Mouse (Mus musculus) liver, adult 2 months (tissue): ENCODE measurements around the gene Gm20696. TPM values are rescaled to one million over a fixed set of nuclear protein-coding genes. Genes with fewer than 3 reads are reported as not detected.

Experiments used
- DNase-seq: peaks from one replicate; pipeline ENCODE4 v3.0.0-alpha.2; 2011; ENCODE audit warnings: low read depth, low spot score; ENCODE audit errors: extremely low read depth
- H3K27ac ChIP-seq: fragments of 200-500 bp; replicated peaks from 2 replicates; pipeline ENCODE4 v1.5.1; 2012; ENCODE audit warnings: low read depth, mild to moderate bottlenecking, control low read depth, inconsistent platforms, low read length; ENCODE audit not compliant: insufficient read depth
- H3K27me3 ChIP-seq: fragments of 200-500 bp; 2 replicates; pipeline ENCODE4 v1.6.1; 2012; ENCODE audit warnings: mild to moderate bottlenecking, moderate library complexity, low read length, inconsistent platforms; ENCODE audit not compliant: control insufficient read depth, insufficient read depth
- H3K36me3 ChIP-seq: fragments of 200-500 bp; 2 replicates; pipeline ENCODE4 v1.6.1; 2012; ENCODE audit warnings: low read length, inconsistent platforms; ENCODE audit not compliant: control insufficient read depth, insufficient read depth
- H3K4me1 ChIP-seq: fragments of 200-500 bp; 2 replicates; pipeline ENCODE4 v1.6.1; 2011; ENCODE audit warnings: low read length; ENCODE audit not compliant: control insufficient read depth, insufficient read depth
- H3K4me3 ChIP-seq: fragments of 200-500 bp; 2 replicates; pipeline ENCODE4 v1.5.1; 2011; ENCODE audit warnings: low read depth, mild to moderate bottlenecking, control low read depth, low read length, moderate library complexity; ENCODE audit not compliant: insufficient read depth
- H3K79me2 ChIP-seq: fragments of 200-500 bp; 2 replicates; pipeline ENCODE4 v1.6.1; 2012; ENCODE audit warnings: inconsistent platforms, mild to moderate bottlenecking, low read length, moderate library complexity; ENCODE audit not compliant: control insufficient read depth, insufficient read depth
- H3K9ac ChIP-seq: fragments of 200-500 bp; 2 replicates; pipeline ENCODE4 v1.6.1; 2012; ENCODE audit warnings: low read depth, mild to moderate bottlenecking, control low read depth, inconsistent platforms, low read length
- CTCF ChIP-seq: fragments of 200-500 bp; IDR thresholded peaks from 2 replicates; pipeline ENCODE4 v1.5.1; 2011; ENCODE audit warnings: low read depth, low read length, control low read depth
- POLR2A ChIP-seq: fragments of 200-500 bp; IDR thresholded peaks from 2 replicates; pipeline ENCODE4 v1.6.1; 2011; ENCODE audit warnings: low read length, control low read depth; ENCODE audit not compliant: insufficient read depth; ENCODE audit errors: extremely low read depth
- WGBS: fragments of 180-500 bp; shearing (Covaris S2); methylation state at CpG from one replicate; pipeline ENCODE4 v1.1.7; 2018; 5-methylcytosine and 5-hydroxymethylcytosine counted together
- polyA plus RNA-seq: library from polyadenylated mRNA; depleted of rRNA; stranded (reverse); fragments of >200 nt; gene quantifications from 2 replicates; pipeline ENCODE4 v1.2.3, GENCODE M21; 2012
- total RNA-seq: library from RNA; depleted of rRNA; stranded (reverse); fragments of >200 nt; gene quantifications from 2 replicates; pipeline ENCODE4 v1.2.3, GENCODE M21; 2014

The Gm20696 gene
- total and polyA plus RNA-seq, 2 experiments: 0.26 to 6.5 TPM

DNA sequence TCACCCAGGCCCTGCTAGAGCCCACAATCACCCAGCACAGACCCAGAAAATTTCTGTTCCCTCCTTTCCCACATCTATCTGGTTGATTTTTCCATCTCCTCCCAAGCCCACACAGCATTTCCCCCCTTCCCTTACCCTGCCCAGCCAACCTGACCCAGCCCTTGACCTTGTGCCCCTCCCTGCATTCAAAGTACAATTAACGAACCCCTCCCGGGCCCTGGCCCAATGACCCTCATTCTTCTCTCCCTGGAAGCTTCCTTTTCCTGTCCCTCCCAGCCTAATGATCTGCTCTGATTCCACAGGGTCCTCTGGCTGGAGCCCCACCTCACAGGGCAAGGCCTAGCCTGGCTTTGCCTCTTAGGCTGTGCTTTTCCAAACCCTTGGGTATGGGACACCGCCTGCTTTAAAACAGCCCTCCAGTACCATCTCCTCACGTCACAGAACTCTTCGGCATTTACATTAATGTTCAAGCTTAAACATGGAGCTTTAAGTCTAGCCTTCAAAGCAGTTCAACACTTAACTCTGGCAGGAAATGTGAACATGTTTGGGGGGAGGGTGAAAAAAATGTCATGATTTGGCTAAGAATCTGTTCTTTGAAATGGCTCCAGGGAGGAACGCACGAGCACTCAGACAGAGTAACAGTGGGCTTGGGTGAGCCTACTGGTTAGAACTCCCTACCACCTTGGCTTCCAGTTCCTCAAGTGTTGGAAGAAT lies 287.4 kb downstream of the Gm20696 start:
- H3K79me2 ChIP-seq: no peaks in the 10 kb centered on the region; the same call in 1 of the 2 replicates
- no peak overlapping the region for H3K4me3 ChIP-seq
- no peak for DNase-seq
- H3K4me1 ChIP-seq: peaks cover 12% of the 10 kb centered on the region
- H3K27me3 ChIP-seq: no peaks in the 10 kb centered on the region
- TF ChIP-seq CTCF (no peak), POLR2A (no peak)
- no peak overlapping the region for H3K9ac ChIP-seq
- H3K27ac ChIP-seq: no peak overlapping the region
- WGBS: 74% methylated on average over 7 of the region's 7 CpGs
- no peaks in the 10 kb centered on the region for H3K36me3 ChIP-seq

DNA sequence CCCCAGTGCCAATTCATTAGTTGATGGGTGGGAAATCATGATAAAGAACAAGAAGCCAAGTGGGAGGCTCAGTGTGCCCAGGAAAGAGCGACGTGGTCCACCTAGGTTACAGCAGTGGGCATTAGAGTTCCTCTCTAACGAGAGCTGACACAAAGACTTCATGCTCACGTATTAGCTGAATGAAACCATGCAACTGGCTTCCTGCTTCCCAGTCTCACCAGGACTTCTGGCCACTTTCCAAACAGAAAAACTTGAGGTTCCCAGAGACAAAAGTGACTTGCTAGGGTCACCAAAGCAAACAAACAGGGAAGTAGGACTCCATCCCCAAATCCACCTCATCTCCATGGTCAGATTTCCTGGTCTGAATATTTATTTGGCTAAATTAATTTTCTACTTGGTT lies 288.9 kb downstream of the Gm20696 start:
- Histone ChIP-seq H3K27ac (no peak overlapping the region), H3K4me3 (no peak overlapping the region), H3K27me3 (no peaks in the 10 kb centered on the region), H3K79me2 (no peaks in the 10 kb centered on the region; the same call in 1 of the 2 replicates), H3K9ac (no peak overlapping the region), H3K36me3 (no peaks in the 10 kb centered on the region), H3K4me1 (peaks cover 12% of the 10 kb centered on the region)
- 78% methylated on average over 4 of the region's 4 CpGs for whole genome bisulfite sequencing
- DNase-seq: no peak
- TF ChIP-seq POLR2A (no peak), CTCF (no peak)

DNA sequence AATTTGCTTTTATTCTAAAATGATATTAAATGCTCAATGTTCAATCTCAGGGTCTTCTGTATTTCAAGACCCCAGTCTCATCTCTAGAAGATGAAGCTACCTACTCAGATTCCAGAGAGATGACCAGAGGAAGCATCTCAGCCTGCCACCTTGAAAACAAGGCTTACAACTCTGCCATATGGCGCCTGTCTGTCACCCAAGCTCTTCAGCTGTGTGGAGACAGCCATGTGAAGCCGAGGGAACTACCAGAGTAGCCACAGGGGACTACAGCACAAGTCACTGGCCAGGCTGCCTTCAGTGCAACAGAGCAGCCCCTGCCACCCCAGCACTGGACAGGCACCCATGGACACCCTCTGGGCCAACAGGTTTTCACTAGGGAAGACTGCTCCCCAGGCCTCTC lies 289.5 kb downstream of the Gm20696 start:
- no peak for DNase-seq
- WGBS: 96% methylated on average over 2 of the region's 2 CpGs
- Histone ChIP-seq H3K27me3 (no peaks in the 10 kb centered on the region), H3K9ac (no peak overlapping the region), H3K79me2 (no peaks in the 10 kb centered on the region; the same call in 1 of the 2 replicates), H3K27ac (no peak overlapping the region), H3K36me3 (no peaks in the 10 kb centered on the region), H3K4me3 (no peak overlapping the region), H3K4me1 (peaks cover 12% of the 10 kb centered on the region)
- TF ChIP-seq CTCF: no peak
- TF ChIP-seq POLR2A: no peak

DNA sequence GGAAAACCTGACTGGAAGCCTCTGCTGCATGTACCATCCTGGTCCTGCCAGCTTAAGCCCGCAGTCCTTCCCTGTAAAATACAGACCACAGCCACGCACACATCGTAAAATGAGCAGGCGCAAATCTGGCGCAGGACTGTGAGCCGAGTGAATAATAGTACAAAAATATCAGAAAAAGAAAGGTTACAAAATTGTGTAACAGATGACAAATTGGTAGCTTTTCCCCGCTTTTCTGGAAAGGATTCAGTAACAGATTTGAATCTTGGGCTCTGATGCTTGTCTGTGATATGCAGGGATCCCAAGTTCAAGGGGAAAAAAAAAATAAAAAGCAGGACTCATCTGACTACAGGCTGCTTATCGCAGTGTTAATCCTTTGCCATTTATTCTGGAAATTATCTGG lies 289.9 kb downstream of the Gm20696 start:
- Histone ChIP-seq H3K79me2 (no peaks in the 10 kb centered on the region; the same call in 1 of the 2 replicates), H3K27ac (no peak overlapping the region), H3K9ac (no peak overlapping the region), H3K4me3 (no peak overlapping the region), H3K4me1 (peaks cover 12% of the 10 kb centered on the region), H3K27me3 (no peaks in the 10 kb centered on the region), H3K36me3 (no peaks in the 10 kb centered on the region)
- TF ChIP-seq CTCF (no peak), POLR2A (no peak)
- no peak for DNase-seq
- WGBS: 94% methylated on average over 8 of the region's 8 CpGs

DNA sequence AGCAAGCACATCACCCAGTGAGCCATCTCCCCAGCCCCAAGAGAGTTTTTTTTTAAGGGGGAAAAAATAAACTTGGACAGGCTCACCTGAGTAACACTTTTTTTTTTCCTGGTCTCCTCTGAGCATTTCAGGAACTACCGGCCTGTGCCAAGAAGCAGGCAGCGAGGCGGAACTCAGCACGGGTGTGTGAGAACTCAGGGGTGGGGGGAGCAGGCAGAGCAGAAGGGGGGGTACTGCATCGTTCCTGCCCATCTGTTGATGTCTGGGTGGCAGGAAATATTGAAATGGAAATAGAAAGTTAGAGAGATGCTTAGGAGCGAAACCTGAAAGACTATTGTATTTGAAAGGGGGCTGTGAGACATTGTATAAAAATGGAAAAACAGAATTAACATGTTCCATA lies 290.7 kb downstream of the Gm20696 start:
- H3K27ac ChIP-seq: no peak overlapping the region
- H3K79me2 ChIP-seq: no peaks in the 10 kb centered on the region; the same call in none of the 2 replicates
- H3K9ac ChIP-seq: no peak overlapping the region
- H3K4me3 ChIP-seq: no peak overlapping the region
- peaks cover 12% of the 10 kb centered on the region for H3K4me1 ChIP-seq
- DNase-seq: no peak
- H3K27me3 ChIP-seq: no peaks in the 10 kb centered on the region
- H3K36me3 ChIP-seq: no peaks in the 10 kb centered on the region
- WGBS: 80% methylated on average over 6 of the region's 6 CpGs
- no peak for TF ChIP-seq CTCF
- TF ChIP-seq POLR2A: no peak

DNA sequence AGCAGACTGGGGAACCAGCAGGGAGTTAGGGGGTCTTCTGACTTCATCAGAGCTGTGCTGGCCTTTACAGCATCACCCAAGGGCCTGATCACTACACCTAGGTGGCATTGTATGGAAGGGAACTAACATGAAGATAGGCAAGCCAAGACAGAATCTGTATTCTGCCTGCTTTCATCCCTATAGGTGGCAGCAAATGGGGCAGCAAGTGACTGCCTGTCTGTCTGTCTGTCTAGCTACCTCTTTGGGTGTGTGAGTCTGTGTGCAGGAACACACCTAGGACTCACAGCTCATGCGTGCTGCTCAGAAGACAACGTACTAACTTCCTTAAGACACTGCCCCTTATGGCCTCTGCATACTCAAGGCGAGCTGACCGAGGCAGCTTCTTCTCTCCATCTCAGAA lies 291.2 kb downstream of the Gm20696 start:
- H3K4me1 ChIP-seq: peaks cover 12% of the 10 kb centered on the region
- no peak overlapping the region for H3K9ac ChIP-seq
- H3K79me2 ChIP-seq: no peaks in the 10 kb centered on the region; the same call in none of the 2 replicates
- no peak for TF ChIP-seq CTCF
- DNase-seq: no peak
- no peak overlapping the region for H3K4me3 ChIP-seq
- H3K27me3 ChIP-seq: no peaks in the 10 kb centered on the region
- H3K36me3 ChIP-seq: no peaks in the 10 kb centered on the region
- WGBS: 78% methylated on average over 4 of the region's 4 CpGs
- H3K27ac ChIP-seq: no peak overlapping the region
